6 mouse cellular contexts compared by ENCODE assay signal in genomic region chrX:89008166-89008565, GRCm38 (mm10).
DNase-seq lines count a peak whose midpoint lies in the region; TF ChIP-seq lines count a peak whose summit lies in the region.
"Not testable (repeated sequence)": the region's sequence is repeated elsewhere in the genome, so short reads cannot be mapped to it uniquely, and the experiment has no call there.

No protein-coding gene starts in this region.

- not testable (repeated sequence) for H3K4me3 ChIP-seq in ES-Bruce4 (ENCODE audit: low read depth, low read length)
- H3K4me3 ChIP-seq in ES-E14 (ENCODE audit: insufficient read depth in 1 of 2, low read depth in 1 of 2, low read length in 2 of 2, poor library complexity in 1 of 2, severe bottlenecking in 1 of 2) = peak overlapping the region in 1 of 2 experiments; percentile 44; a peak in 2 of 4 replicates

- H3K27me3 ChIP-seq in ES-Bruce4 (ENCODE audit: control insufficient read depth, insufficient read depth, low read length, poor library complexity, severe bottlenecking) = not testable (repeated sequence)

- H3K36me3 ChIP-seq in ES-Bruce4 (ENCODE audit: control insufficient read depth, insufficient read depth, low read length, poor library complexity, severe bottlenecking); ES-E14 (ENCODE audit: control insufficient read depth, insufficient read depth, low read length, poor library complexity, severe bottlenecking): not testable (repeated sequence)

- not testable (repeated sequence) for TF ChIP-seq POLR2A in ES-Bruce4 (IDR thresholded peaks at IDR 0.05; ENCODE audit: insufficient read depth, low read length)

- not testable (repeated sequence) for TF ChIP-seq CTCF in ES-Bruce4 (IDR thresholded peaks at IDR 0.05; ENCODE audit: low read depth, low read length)

- in situ Hi-C loops in ES-E14 (cut with MboI; ENCODE audit: low sequenced_read_pairs in 2 of 2, unreplicated experiment in 2 of 2) = not testable (repeated sequence)

- peak; percentile 63; the same call in 1 of the 2 replicates for TF ChIP-seq EP300 in ES-Bruce4 (IDR thresholded peaks at IDR 0.05; ENCODE audit: insufficient read depth, low read depth, low read length)

- DNase-seq in ES-CJ7 (ENCODE audit: low read depth, low spot score) = peak; percentile 75
- DNase-seq in ES-E14 (ENCODE audit: low read depth, low spot score) = not testable (repeated sequence)
- peak; percentile 80 for DNase-seq in R1 (ENCODE audit: low read depth, low spot score)
- DNase-seq in ZHBTc4 (ENCODE audit: low read depth, low spot score) = peak; percentile 60
- DNase-seq in heart, adult 11 months = peak; percentile 28

- H3K9me3 ChIP-seq in ES-Bruce4 (replicated peaks; ENCODE audit: control insufficient read depth, insufficient read depth, low read length, poor library complexity, severe bottlenecking); ES-E14 (ENCODE audit: control insufficient read depth, insufficient read depth, low read depth, low read length): not testable (repeated sequence)

- not testable (repeated sequence) for H3K4me1 ChIP-seq in ES-Bruce4 (ENCODE audit: control insufficient read depth, insufficient read depth, low read length); ES-E14 (ENCODE audit: control insufficient read depth in 2 of 2, insufficient read depth in 2 of 2, low read length in 2 of 2, poor library complexity in 1 of 2)

- peak overlapping the region; percentile 81 for H3K27ac ChIP-seq in ES-Bruce4 (ENCODE audit: insufficient read depth, low read length)
- peak overlapping the region; percentile 58; the same call in 1 of the 2 replicates for H3K27ac ChIP-seq in ES-E14 (ENCODE audit: insufficient read depth, low read depth, low read length, poor library complexity, severe bottlenecking)

- H3K9ac ChIP-seq in ES-Bruce4 (ENCODE audit: low read depth, poor library complexity, severe bottlenecking); ES-E14 (ENCODE audit: insufficient read depth, low read depth, low read length, poor library complexity, severe bottlenecking): not testable (repeated sequence)
